Mouse (Mus musculus): Measurements from ENCODE around the gene Asb15. TPM values are rescaled to one million over a fixed set of nuclear protein-coding genes. Genes with fewer than 3 reads are reported as not detected.

Asb15 gene
- total RNA-seq, 1 experiment from 2014 or later, result not detected

DNA sequence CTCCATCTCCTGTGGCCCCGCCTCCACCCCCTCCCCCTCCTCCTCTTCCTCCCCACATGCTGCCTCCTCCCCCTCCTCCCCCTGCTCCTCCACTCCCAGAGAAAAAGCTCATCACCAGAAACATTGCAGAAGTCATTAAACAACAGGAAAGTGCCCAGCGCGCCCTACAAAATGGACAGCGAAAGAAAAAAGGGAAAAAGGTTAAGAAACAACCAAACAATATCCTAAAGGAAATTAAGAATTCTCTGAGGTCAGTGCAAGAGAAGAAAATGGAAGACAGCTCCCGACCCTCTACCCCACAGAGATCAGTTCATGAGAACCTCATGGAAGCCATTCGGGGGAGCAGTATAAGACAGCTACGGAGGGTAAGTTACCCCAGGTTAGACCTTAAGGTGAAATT, 76.3 kb downstream of the Asb15 start:
- no peak for ATAC-seq (replicated peaks; ENCODE audit: low read depth, poor library complexity, severe bottlenecking)

GRCm38 (mm10) chr6:24605631-24606030, 77.7 kb downstream of the Asb15 start:
- ATAC-seq (replicated peaks; ENCODE audit: low read depth, poor library complexity, severe bottlenecking), result no peak

DNA sequence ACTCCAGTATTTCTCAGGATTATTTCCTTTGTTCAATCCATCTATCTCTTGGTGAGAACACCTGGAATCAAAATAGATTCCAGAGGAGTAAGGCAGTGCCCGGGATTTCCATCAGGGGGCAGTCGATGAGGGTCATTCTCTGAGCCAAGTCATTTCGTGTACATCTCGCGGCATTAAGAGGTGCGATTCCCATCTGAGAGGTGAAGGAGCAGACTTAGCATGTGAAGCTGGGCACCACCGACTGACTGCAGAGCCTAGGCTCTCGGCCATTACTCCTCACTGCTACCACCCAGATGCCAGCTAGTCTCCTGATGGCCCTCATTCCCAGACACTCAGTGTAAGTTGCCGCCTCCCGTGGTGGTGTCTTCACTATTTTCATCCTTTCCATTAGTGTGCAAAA, 78.6 kb downstream of the Asb15 start:
- ATAC-seq (replicated peaks; ENCODE audit: low read depth, poor library complexity, severe bottlenecking), result no peak

GRCm38 (mm10) chr6:24607531-24607930, 79.6 kb downstream of the Asb15 start:
- ATAC-seq (replicated peaks; ENCODE audit: low read depth, poor library complexity, severe bottlenecking), result no peak

GRCm38 (mm10) chr6:24608129-24608528, 80.2 kb downstream of the Asb15 start:
- no peak for ATAC-seq (replicated peaks; ENCODE audit: low read depth, poor library complexity, severe bottlenecking)

DNA sequence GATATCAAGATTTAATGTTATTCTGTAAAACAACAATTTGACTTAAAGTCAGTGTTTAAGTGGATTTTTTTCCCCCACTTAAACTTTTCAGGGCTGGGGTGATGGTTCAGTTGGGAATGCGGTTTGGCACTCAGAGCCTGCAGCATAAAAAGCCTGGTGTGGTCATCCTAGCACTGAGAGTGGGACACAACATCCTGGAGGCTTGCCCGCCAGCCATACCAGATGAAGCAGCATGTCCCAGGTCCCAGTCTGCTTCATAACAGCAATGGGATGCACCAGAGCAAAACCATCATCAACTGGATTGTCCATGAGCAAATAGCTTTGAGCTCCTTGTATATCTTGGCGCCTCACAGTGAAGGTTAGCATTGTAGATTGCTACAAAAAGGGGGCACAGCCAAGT, 80.7 kb downstream of the Asb15 start:
- ATAC-seq (replicated peaks; ENCODE audit: low read depth, poor library complexity, severe bottlenecking), result no peak

DNA sequence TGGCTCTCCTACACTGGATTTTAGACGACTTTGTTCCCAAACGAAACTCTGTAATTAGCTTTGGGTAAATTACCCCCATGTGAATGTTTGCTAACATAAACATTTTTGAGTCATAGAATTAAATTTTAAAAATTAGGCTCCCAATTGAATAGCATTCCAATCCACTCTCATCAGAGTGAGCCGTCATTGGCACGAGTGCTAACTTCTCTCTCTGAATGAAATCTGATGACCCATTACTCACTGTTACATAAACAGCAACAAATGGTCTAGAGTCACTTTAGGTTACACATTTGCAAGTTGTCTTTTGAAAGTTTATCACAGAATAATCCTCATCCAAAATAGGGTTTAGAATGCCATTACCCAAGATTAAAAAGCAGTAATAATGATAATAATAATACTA, 81.6 kb downstream of the Asb15 start:
- no peak for ATAC-seq (replicated peaks; ENCODE audit: low read depth, poor library complexity, severe bottlenecking)

GRCm38 (mm10) chr6:24610358-24610757, 82.4 kb downstream of the Asb15 start:
- no peak for ATAC-seq (replicated peaks; ENCODE audit: low read depth, poor library complexity, severe bottlenecking)

DNA sequence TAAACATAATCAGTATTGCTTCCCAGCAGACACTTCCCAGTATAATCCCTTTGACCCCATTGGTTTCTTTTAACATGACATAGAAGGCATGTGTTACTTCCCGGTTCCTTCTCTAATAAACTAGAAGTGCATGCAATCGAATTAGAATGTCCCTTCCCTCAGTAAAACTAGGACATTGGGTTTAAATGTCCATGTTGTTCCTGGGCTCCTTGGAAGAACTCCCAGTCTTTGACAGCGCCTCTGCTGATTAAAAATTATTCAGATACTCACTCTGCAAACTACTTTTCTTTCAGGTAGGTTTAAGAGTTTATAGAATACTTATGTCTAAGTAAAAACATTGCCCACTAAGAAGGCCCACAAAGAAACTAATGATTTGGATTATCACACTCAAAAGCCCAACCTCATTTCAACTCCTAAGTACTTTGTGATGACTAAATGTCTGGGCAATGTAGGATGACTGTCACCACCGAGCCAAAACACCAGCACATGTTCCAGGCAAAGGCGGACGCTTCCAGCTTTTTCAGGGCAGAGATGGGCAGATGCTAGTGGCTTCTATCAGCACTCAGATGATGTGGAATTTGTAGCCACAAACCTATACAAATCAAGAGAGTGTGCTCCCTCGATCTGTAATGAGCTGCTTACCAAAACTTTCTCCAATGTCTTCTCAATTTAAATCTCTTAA, 84.3 kb downstream of the Asb15 start:
- no peak for ATAC-seq (replicated peaks; ENCODE audit: low read depth, poor library complexity, severe bottlenecking)

- ATAC-seq (replicated peaks; ENCODE audit: low read depth, poor library complexity, severe bottlenecking), result no peak
These were observed 85.4 kb downstream of the Asb15 start for GRCm38 (mm10) chr6:24613346-24613745.

- no peak for ATAC-seq (replicated peaks; ENCODE audit: low read depth, poor library complexity, severe bottlenecking)
These were observed 86.0 kb downstream of the Asb15 start for GRCm38 (mm10) chr6:24613918-24614317.

DNA sequence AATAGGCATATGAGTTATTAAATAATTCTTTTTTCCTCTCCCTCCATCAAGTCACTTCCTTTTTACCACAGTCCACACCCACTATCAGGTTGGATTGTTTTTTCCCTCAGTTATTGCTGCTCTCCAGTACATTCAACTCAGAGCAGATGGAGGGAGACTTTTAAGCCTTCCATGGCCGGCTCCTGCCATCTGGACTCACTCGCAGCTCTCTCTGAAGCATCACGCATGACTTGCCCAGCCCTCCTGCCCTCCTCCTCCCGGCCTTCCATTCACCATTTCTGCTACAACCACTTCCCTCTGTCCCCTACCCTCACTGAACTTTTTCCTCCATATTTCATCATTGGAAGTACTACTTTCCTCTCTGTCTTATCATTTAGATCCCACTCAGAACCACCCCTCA, 88.8 kb downstream of the Asb15 start:
- ATAC-seq (replicated peaks; ENCODE audit: low read depth, poor library complexity, severe bottlenecking), result no peak

DNA sequence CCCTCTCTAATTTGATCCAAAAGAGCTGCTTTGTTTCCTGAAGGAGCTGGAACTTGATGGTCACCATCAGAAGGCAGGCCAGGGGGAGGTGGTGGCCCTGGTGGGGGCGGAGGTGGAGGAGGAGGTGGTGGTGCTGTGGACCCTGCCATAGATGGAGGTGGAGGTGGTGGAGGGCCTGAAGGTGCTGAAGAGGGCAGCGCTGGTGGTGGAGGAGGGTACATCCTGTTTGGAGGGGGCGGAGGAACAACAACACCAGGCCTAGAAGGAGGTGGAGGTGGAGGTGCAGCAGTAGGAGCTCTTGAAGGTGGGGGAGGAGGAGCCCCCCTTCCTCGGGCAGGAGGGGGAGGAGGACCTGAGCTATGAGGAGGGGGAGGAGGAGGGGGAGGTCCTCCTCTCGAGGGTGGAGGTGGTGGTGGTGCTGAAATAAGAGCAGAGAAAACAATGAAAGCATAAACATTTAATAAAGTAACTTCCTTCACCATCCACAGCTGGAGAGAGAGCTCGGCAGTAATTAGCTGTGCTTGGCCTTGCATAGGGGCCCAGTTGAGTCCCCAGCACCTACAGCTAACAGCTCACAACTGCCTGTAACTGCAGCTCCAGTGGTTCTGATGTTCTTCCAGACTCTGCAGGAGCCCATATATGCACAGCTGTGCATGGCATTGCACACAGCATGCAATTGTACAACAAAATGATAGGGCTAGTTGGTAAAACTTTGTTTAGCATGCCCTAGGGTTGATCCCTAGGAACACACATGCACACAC, 91.5 kb downstream of the Asb15 start:
- no peak for ATAC-seq (replicated peaks; ENCODE audit: low read depth, poor library complexity, severe bottlenecking)

DNA sequence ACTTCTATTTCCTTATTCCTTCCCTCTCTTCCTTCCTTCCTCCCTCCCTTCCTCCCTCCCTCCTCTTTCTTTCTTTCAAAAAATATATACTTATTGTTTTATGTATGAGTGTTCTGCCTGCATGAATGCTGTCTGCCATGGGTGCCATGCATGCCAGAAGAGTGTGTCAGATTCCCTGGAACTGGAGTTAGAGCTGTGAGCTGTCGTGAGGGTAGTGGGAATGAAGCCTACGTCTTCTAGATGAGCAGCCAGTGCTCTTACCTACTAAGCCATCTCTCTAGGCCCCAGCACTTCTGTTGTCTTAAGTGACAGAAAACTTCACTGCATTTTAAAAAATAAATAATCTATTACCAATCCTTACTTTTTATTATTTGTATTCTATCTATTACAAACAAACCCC, 93.0 kb downstream of the Asb15 start:
- ATAC-seq (replicated peaks; ENCODE audit: low read depth, poor library complexity, severe bottlenecking), result no peak

- no peak for ATAC-seq (replicated peaks; ENCODE audit: low read depth, poor library complexity, severe bottlenecking)
These were observed 94.2 kb downstream of the Asb15 start for GRCm38 (mm10) chr6:24622098-24622497.

Other genes starting within 250 kb of the Asb15 start
- gene Iqub, start 13.1 kb upstream of the Asb15 start, total RNA-seq (2017), result 0.15 TPM in 1 of 2 replicates, not detected in the other
- gene Ndufa5, start 131 bp upstream of the Asb15 start, total RNA-seq (2017), result 272 and 431 TPM in 2 replicates
- gene Lmod2, start 69.6 kb downstream of the Asb15 start, total RNA-seq (2017), result not detected in 2 replicates
- gene Wasl, start 136.9 kb downstream of the Asb15 start, total RNA-seq (2017), result 14.5 and 20.0 TPM in 2 replicates
- not detected in 2 replicates for gene Hyal6, start 205.1 kb downstream of the Asb15 start, total RNA-seq (2017)
- not detected in 2 replicates for gene Hyal4, start 220.2 kb downstream of the Asb15 start, total RNA-seq (2017)